Mouse (Mus musculus): ENCODE measurements around the gene Dynll1. TPM values are rescaled to one million over a fixed set of nuclear protein-coding genes. Genes with fewer than 3 reads are reported as not detected.

Dynll1 gene
- polyA plus RNA-seq, 1 experiment from 2014 or later = 1,414 TPM

DNA sequence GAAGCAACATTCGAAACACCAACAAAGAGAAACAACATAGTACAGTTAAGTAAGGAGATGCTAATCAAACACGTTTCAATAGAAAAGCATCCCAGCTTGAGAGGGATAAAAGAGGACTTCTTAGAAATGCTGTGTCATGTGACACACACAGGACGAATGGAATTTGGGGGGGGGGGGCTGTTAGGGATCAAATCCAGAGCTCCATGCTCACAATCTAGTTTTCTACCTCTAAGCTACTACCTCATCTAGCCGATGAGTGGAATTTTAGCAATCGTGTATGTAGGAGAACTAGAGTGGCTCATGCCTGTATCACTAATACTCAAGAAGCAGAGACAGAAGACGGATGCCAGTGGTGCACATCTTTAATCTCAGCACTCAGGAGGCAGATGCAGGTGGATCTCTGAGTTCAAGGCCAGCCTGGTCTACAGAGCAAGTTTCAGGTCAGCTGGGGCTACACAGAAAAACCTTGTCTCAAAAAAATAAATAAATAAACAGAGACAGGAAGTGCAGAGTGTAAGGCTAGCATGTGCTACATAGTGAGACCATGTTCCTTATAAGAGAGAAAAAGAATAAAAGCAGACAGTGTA lies 27.2 kb downstream of the Dynll1 start:
- peak overlapping the region; percentile 51; the same call in 1 of the 2 replicates for H3K9ac ChIP-seq (replicated peaks)
- peak overlapping the region; percentile 90 for H3K27ac ChIP-seq
- H3K4me3 ChIP-seq (replicated peaks) = 0 out of 2 replicates have a peak overlapping the region, but pooled peaks have one; percentile 98
- 68% methylated on average over 6 of the region's 6 CpGs for WGBS
- H3K36me3 ChIP-seq = peaks cover 5% of the 10 kb centered on the region; the same call in 1 of the 2 replicates
- peak overlapping the region; percentile 90 for H3K4me2 ChIP-seq (replicated peaks)
- no peaks in the 10 kb centered on the region for H3K9me3 ChIP-seq
- peaks cover 40% of the 10 kb centered on the region for H3K4me1 ChIP-seq (replicated peaks)
- H3K27me3 ChIP-seq = no peaks in the 10 kb centered on the region
- ATAC-seq = no peak

DNA sequence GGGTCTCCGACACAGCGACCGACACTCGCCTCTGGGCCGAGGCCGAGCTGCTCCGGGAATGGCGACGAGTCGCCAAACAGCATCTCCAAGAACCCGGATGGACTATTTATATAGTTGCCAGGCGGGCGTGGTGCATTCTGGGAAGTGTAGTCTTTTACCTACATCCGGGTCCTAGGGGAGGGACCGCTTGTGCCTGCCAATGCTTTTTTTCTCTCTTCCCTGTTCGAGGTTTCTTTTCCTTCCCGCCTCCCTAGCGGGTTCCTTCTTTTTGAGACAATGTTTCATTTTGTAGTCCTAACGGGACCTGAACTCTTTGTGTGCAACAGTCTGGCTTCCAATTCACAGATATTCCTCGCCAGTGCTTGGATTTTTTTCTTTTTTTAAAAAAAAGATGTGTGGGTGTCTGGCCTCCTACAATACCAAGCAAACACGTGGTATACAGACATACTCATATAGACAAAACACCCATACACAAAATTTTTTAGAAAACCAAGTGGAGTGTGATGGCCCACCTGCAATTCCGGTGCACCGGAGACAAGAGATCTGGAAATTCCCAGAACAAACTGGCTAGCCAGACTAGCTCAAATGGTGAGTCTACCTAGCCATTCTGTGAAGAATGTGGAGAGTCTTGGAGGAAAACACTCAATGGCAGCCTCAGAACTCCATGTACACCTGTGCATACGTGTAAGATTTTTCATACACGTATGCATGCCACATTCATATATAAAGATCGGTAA lies 27.8 kb downstream of the Dynll1 start, which contains the start of gene Rnf10:
Gene Rnf10, minus strand, starts transcription at position 87 of the 737 bp plus-strand sequence.
- Histone ChIP-seq H3K4me1 (replicated peaks) (peaks cover 45% of the 10 kb centered on the region), H3K4me2 (replicated peaks) (peak within 1 kb of the TSS; percentile 90), H3K9me3 (no peaks in the 10 kb centered on the region), H3K36me3 (peaks cover 9% of the 10 kb centered on the region), H3K4me3 (replicated peaks) (peak within 1 kb of the TSS; percentile 98), H3K9ac (replicated peaks) (peak within 1 kb of the TSS; percentile 100), H3K27ac (peak within 1 kb of the TSS; percentile 90), H3K27me3 (no peaks in the 10 kb centered on the region)
- 13% methylated on average over 25 of the region's 26 CpGs for WGBS
- ATAC-seq = peak; percentile 90

DNA sequence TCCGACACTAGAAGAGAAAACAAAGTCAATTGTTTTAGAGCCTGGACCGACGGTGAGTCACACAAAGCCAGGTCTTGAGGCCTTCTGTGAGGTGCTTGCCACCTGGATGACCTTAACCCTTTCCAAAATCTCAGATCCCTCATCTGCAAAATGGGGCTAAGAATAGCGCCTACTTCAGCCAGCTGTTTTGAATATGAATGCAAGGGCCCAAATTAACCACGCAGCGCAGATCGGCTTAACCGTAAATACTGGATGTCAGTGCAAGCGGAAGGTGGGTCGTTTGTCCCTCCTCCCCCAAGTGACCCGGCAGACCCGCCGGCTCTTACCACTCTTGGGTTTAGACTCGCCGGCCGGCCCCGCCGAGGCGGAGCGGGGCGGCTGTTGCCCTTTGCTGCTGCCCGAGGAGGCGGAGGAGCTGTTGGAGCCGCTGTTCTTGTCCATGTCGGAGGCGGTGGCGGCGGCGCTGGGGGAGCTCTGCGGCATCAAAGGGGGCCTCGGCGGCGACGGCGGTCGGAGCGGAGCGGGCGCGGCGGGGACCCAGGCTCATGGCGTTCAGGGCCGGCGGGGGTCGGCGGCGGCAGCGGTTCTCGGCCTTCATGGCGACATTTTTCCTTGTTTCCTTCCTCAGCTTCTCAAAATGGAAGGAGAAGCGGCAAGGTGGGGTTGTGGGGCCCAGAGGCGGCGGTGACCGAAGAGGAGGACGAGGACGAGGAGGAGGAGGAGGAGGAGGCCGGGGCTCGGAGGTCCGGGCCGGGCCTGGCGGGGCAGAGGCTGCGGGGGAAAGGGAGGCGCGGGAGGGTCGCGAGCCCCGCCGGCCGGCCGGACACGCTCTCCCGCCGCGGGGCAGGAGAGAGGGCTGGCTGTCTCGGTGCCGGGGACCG lies 28.6 kb downstream of the Dynll1 start:
- Histone ChIP-seq H3K27me3 (no peaks in the 10 kb centered on the region), H3K27ac (peak overlapping the region; percentile 90), H3K36me3 (peaks cover 9% of the 10 kb centered on the region), H3K9ac (replicated peaks) (peak overlapping the region; percentile 100), H3K4me3 (replicated peaks) (peak overlapping the region; percentile 98), H3K4me1 (replicated peaks) (peaks cover 50% of the 10 kb centered on the region), H3K9me3 (no peaks in the 10 kb centered on the region), H3K4me2 (replicated peaks) (peak overlapping the region; percentile 90)
- peak; percentile 79 for ATAC-seq
- under 1% methylated on average over 67 of the region's 77 CpGs for WGBS

DNA sequence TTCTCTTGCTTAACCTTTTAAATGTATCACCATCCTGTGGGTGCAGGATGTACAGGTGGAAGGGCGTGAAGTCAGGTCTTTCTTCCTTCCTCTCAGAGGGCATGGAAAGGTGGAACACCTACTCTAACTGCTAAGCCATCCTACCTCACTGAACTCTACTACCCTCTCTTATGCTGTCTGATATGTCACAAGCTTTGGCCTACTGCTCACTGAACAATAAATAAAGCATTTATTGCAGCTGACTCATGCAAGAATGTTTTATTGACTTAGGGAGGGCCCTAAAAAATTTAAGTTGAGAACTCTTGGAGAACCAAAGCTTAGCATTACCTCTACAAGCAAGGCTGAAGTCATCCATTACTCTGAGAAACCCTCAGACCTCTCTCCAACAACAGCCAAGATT lies 30.8 kb downstream of the Dynll1 start:
- no peak for ATAC-seq
- WGBS = 100% methylated on average over 1 of the region's 1 CpGs
- peak overlapping the region; percentile 90 for H3K4me2 ChIP-seq (replicated peaks)
- H3K36me3 ChIP-seq = peaks cover 17% of the 10 kb centered on the region
- 0 out of 2 replicates have a peak overlapping the region, but pooled peaks have one; percentile 26 for H3K9ac ChIP-seq (replicated peaks)
- H3K27ac ChIP-seq = no peak overlapping the region
- H3K4me1 ChIP-seq (replicated peaks) = peaks cover 58% of the 10 kb centered on the region
- H3K27me3 ChIP-seq = no peaks in the 10 kb centered on the region
- peak overlapping the region; percentile 98; the same call in 1 of the 2 replicates for H3K4me3 ChIP-seq (replicated peaks)
- no peaks in the 10 kb centered on the region for H3K9me3 ChIP-seq

DNA sequence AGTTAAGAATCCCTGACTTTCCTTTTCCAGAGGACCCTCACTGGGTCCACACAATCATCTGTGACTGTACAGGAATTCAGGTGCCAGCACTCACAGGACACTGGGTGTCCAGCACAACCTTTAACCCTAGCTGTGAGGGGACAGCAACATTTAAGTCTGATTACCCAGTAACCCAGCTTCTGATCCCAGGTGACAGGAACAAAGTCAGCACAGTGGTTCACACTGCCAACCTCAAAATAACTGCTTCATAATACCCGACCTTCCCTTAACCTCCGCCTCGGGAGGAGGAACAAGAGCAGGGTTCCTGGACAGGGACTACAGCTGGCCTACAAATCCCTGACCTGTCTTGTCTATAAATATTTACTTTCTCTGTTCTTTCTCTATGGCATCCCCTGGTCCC lies 32.5 kb downstream of the Dynll1 start:
- Histone ChIP-seq H3K4me2 (replicated peaks) (no peak overlapping the region), H3K9me3 (no peaks in the 10 kb centered on the region), H3K36me3 (peaks cover 17% of the 10 kb centered on the region), H3K4me1 (replicated peaks) (peaks cover 54% of the 10 kb centered on the region), H3K9ac (replicated peaks) (no peak overlapping the region), H3K4me3 (replicated peaks) (no peak overlapping the region), H3K27ac (no peak overlapping the region), H3K27me3 (no peaks in the 10 kb centered on the region)
- 72% methylated on average over 3 of the region's 3 CpGs for WGBS
- no peak for ATAC-seq

DNA sequence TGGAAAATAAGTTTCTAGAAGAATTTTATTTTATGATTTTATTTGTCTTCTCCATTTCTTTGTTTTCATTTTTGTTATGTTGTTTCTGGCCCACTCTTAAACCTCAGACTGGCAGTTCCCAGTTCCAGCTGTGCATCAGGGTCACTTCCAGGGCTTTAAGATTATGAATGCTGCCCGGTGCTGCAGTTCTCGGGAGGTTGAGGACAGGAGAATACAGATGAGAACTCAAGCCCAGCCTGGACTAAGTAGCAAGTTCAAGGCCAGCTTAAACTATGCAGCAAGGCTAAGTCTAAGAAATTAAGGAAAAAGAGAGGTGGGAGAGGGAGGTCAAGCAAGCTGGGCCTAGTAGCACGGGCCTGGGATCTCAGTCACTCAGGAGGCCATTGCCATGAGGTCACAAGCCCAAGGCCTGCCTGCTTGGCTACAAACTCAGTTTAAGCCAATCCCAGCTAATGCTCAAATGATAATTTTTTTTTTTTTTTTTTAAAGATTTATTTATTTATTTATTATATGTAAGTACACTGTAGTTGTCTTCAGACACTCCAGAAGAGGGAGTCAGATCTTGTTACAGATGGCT lies 33.2 kb downstream of the Dynll1 start:
- Histone ChIP-seq H3K27me3 (no peaks in the 10 kb centered on the region), H3K36me3 (peaks cover 23% of the 10 kb centered on the region), H3K9me3 (no peaks in the 10 kb centered on the region), H3K4me1 (replicated peaks) (peaks cover 57% of the 10 kb centered on the region), H3K27ac (no peak overlapping the region), H3K4me3 (replicated peaks) (no peak overlapping the region), H3K4me2 (replicated peaks) (no peak overlapping the region), H3K9ac (replicated peaks) (no peak overlapping the region)
- no peak for ATAC-seq
- 77% methylated on average over 3 of the region's 3 CpGs for WGBS

DNA sequence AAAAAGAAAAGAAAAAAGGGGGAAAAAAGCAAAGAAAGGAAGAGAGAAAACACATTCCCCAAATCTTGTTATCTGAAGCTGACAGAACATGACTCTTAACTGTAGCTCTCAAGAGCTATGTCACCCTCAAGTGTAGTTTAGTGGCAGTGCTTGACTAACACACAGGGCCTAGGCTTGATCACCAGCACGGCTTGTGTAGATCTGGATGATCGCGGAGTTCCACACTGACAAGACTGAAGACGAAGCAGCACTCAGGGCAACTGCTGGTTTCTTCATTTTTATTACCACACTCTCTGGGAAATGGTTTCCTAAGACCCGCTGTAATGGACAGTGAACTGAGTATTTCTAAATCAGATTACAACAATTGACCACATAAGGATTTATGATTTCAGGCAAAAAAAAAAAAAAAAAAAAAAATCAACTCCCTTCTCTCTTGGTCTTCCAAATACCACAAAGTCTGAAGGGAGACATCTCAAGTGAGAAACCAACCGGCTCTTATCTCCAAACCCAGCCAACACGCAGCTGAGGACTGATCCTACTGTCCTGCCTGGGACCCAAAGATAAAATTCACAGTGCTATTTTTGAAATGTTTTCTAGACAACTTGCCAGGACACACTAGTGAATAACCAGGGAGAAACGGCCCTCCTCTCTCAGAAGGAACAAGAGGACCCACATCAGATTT lies 33.9 kb downstream of the Dynll1 start:
- H3K27ac ChIP-seq = no peak overlapping the region
- H3K9ac ChIP-seq (replicated peaks) = no peak overlapping the region
- H3K4me2 ChIP-seq (replicated peaks) = no peak overlapping the region
- no peak overlapping the region for H3K4me3 ChIP-seq (replicated peaks)
- H3K9me3 ChIP-seq = no peaks in the 10 kb centered on the region
- no peaks in the 10 kb centered on the region for H3K27me3 ChIP-seq
- WGBS = 84% methylated on average over 8 of the region's 8 CpGs
- H3K36me3 ChIP-seq = peaks cover 25% of the 10 kb centered on the region
- H3K4me1 ChIP-seq (replicated peaks) = peaks cover 58% of the 10 kb centered on the region
- no peak for ATAC-seq

DNA sequence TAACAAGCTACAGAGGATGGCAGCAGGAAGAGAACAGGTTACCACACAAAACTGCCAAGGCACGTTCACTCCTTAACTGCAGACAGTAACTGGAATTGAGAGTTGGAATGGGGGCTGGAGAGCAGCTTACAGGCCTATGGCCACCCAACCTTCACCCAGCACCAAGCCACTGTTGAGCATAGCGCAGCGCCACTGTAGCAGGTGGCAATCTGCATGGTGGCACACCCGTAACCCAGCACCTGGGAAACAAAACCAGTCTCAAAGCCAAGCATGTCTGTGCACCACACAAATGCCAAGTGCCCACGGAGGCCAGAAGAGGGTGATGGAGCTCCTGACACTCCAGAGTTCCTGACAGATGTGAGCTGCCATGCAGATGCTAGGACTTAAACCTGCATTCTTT lies 34.5 kb downstream of the Dynll1 start:
- ATAC-seq = no peak
- H3K27ac ChIP-seq = no peak overlapping the region
- WGBS = 94% methylated on average over 5 of the region's 5 CpGs
- H3K4me1 ChIP-seq (replicated peaks) = peaks cover 55% of the 10 kb centered on the region
- no peaks in the 10 kb centered on the region for H3K9me3 ChIP-seq
- H3K36me3 ChIP-seq = peaks cover 25% of the 10 kb centered on the region
- no peaks in the 10 kb centered on the region for H3K27me3 ChIP-seq
- no peak overlapping the region for H3K9ac ChIP-seq (replicated peaks)
- no peak overlapping the region for H3K4me3 ChIP-seq (replicated peaks)
- H3K4me2 ChIP-seq (replicated peaks) = no peak overlapping the region

DNA sequence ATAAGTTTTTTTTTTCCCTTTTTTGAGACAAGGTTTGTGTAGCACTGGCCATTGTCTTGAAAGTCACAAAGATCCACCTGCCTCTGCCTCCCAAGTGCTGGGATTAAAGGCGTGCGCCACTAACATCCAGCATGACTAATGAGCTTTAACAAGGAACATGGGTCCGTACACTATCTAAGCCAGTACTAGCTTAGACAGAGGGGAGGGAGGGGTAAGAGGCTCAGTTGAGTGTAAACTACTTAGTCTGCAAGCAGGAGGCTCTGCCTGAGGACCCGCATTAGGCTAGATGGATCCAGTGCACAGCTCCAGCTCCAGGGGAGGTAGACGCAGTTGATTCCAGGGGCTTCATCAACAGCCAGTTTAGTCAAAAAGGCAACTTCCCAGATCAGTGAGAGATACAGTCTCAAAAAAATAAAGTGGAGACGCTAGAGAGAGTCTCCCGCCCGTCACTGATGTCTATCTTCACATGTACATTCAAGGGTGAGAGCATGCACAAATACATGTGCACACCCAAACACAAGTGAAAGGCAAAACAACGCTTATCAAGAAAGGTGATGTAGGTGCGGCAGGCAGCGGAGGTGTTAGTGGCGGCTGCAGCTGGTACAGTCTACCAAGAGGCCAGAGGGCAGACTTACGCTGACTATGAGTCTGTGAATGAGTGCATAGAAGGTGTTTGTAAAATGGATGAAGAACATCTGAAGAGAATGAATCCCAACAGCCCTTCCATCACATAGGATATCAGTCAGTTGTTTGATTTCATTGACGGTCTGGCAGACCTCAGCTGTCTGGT lies 38.1 kb downstream of the Dynll1 start:
- Histone ChIP-seq H3K4me3 (replicated peaks) (no peak overlapping the region), H3K9ac (replicated peaks) (no peak overlapping the region), H3K27ac (no peak overlapping the region), H3K4me1 (replicated peaks) (peaks cover 23% of the 10 kb centered on the region), H3K27me3 (no peaks in the 10 kb centered on the region), H3K9me3 (no peaks in the 10 kb centered on the region), H3K36me3 (peaks cover 45% of the 10 kb centered on the region), H3K4me2 (replicated peaks) (no peak overlapping the region)
- WGBS = 81% methylated on average over 14 of the region's 14 CpGs
- ATAC-seq = 0 out of 2 replicates have a peak, but pooled peaks have one; percentile 24

DNA sequence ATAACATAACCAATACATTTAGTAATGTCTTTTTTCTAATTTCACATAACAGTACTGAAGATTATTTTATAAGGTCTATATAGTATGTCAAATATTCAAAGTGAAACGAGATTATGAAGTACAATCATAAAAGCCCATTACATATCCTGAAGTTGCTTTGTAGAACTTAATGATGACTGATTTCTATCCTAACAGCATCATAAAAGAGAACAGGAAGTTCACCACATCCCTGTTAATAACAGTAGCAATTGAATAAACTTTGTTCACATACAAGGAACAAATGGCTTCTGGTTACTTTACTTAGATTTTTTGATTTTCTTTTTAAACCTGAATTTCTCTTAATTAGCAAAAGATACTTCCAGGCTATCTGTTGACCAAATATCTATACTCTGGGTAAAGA lies 38.9 kb downstream of the Dynll1 start:
- Histone ChIP-seq H3K9ac (replicated peaks) (no peak overlapping the region), H3K9me3 (no peaks in the 10 kb centered on the region), H3K4me1 (replicated peaks) (peaks cover 16% of the 10 kb centered on the region), H3K4me3 (replicated peaks) (no peak overlapping the region), H3K36me3 (peaks cover 53% of the 10 kb centered on the region), H3K27me3 (no peaks in the 10 kb centered on the region), H3K27ac (no peak overlapping the region), H3K4me2 (replicated peaks) (no peak overlapping the region)
- no peak for ATAC-seq
- WGBS = 97% methylated on average over 1 of the region's 1 CpGs
